In genomic region chr10:22631528-22631927, GRCm38 (mm10) we compare ENCODE assay signal across 26 mouse cellular contexts. TPM values are rescaled to one million over a fixed set of nuclear protein-coding genes. Genes with fewer than 3 reads are reported as not detected.
DNase-seq lines count a peak whose midpoint lies in the region; ATAC-seq lines count a peak whose summit lies in the region.
"Had no signal": no experiment of that assay in that cellular context is flagged by ENCODE, and none has a peak within 500 bp of the region (broad histone marks: within the 10 kb centered on the region; RNA-seq: fewer than 3 reads in every experiment).

No protein-coding gene starts in this region.

- 80% methylated on average over 7 of the region's 7 CpGs for WGBS in embryonic facial prominence, embryonic 14.5 days
- 84% methylated on average over 7 of the region's 7 CpGs for WGBS in embryonic facial prominence, embryonic 10.5 days
- 77% methylated on average over 7 of the region's 7 CpGs for WGBS in intestine, embryonic 14.5 days
- 78% methylated on average over 7 of the region's 7 CpGs for WGBS in intestine, embryonic 15.5 days

- no peak overlapping the region for H3K27ac ChIP-seq in embryonic facial prominence, embryonic 14.5 days (replicated peaks; ENCODE audit: low read depth, low read length)
- no peak overlapping the region for H3K27ac ChIP-seq in embryonic facial prominence, embryonic 10.5 days (replicated peaks)
- no peak overlapping the region for H3K27ac ChIP-seq in intestine, embryonic 14.5 days (ENCODE audit: low read depth)
- H3K27ac ChIP-seq in intestine, embryonic 15.5 days, result no peak overlapping the region
- H3K27ac ChIP-seq: forebrain, embryonic 10.5 days; liver, embryonic 12.5 days; midbrain, embryonic 12.5 days; neural tube, embryonic 12.5 days; stomach, embryonic 15.5 days had no signal

- no peak for DNase-seq in embryonic facial prominence, embryonic 14.5 days (ENCODE audit: low spot score)
- DNase-seq in embryonic facial prominence, embryonic 10.5 days (ENCODE audit: low spot score), result no peak
- DNase-seq in intestine, embryonic 14.5 days (ENCODE audit: low spot score), result peak; percentile 43
- peak; percentile 26 for DNase-seq in left cerebral cortex, adult 11 months (ENCODE audit: low spot score)
- no peak for DNase-seq in left cerebral cortex, postnatal 4 days
- peak; percentile 12 to 40 for DNase-seq in urinary bladder, postnatal 4 days (ENCODE audit: low spot score in 2 of 2)
- no peak for DNase-seq in urinary bladder, adult 2 months (ENCODE audit: low spot score)
- DNase-seq: adrenal gland, adult 8-10 months; cerebellum, adult 8-10 months; cerebellum, postnatal 25 days; heart, postnatal 14 days; kidney, postnatal 25 days; liver, postnatal 0 days; lung, postnatal 36 days had no signal

- H3K4me3 ChIP-seq in embryonic facial prominence, embryonic 14.5 days (ENCODE audit: low read depth, low read length), result no peak overlapping the region
- no peak overlapping the region for H3K4me3 ChIP-seq in embryonic facial prominence, embryonic 10.5 days
- no peak overlapping the region for H3K4me3 ChIP-seq in intestine, embryonic 14.5 days (ENCODE audit: low read depth, low read length)
- H3K4me3 ChIP-seq in intestine, embryonic 15.5 days (replicated peaks), result no peak overlapping the region
- H3K4me3 ChIP-seq: forebrain, embryonic 10.5 days; liver, embryonic 12.5 days; midbrain, embryonic 12.5 days; myocyte; neural tube, embryonic 12.5 days; stomach, embryonic 15.5 days had no signal

- H3K4me1 ChIP-seq in embryonic facial prominence, embryonic 14.5 days (ENCODE audit: control insufficient read depth, insufficient read depth, low read length), result peaks cover 9% of the 10 kb centered on the region; the same call in 1 of the 2 replicates
- peaks cover 8% of the 10 kb centered on the region for H3K4me1 ChIP-seq in embryonic facial prominence, embryonic 10.5 days
- H3K4me1 ChIP-seq in intestine, embryonic 14.5 days (replicated peaks; ENCODE audit: control insufficient read depth, insufficient read depth, low read length), result no peaks in the 10 kb centered on the region
- H3K4me1 ChIP-seq in intestine, embryonic 15.5 days (replicated peaks), result no peaks in the 10 kb centered on the region
- H3K4me1 ChIP-seq: liver, embryonic 12.5 days; stomach, embryonic 15.5 days had no signal

- peak; percentile 41; the same call in 1 of the 2 replicates for ATAC-seq in embryonic facial prominence, embryonic 14.5 days (ENCODE audit: low read depth)
- ATAC-seq in intestine, embryonic 14.5 days (replicated peaks; ENCODE audit: low FRiP score, low TSS enrichment, low read depth), result no peak
- no peak for ATAC-seq in intestine, embryonic 15.5 days
- ATAC-seq: forebrain, embryonic 16.5 days; hindbrain, embryonic 16.5 days; intestine, embryonic 16.5 days; liver, embryonic 12.5 days; liver, postnatal 0 days had no signal

- intact Hi-C loops in left cerebral cortex, postnatal 4 days (cut with DNase I), result no loop called here

- H3K36me3 ChIP-seq in embryonic facial prominence, embryonic 14.5 days (ENCODE audit: control insufficient read depth, insufficient read depth, low read length), result no peaks in the 10 kb centered on the region
- no peaks in the 10 kb centered on the region for H3K36me3 ChIP-seq in embryonic facial prominence, embryonic 10.5 days (replicated peaks)
- H3K36me3 ChIP-seq in intestine, embryonic 14.5 days (ENCODE audit: control insufficient read depth, insufficient read depth, low read length), result no peaks in the 10 kb centered on the region
- no peaks in the 10 kb centered on the region for H3K36me3 ChIP-seq in intestine, embryonic 15.5 days
- H3K36me3 ChIP-seq: forebrain, embryonic 10.5 days; G1E; liver, embryonic 12.5 days; midbrain, embryonic 12.5 days; neural tube, embryonic 12.5 days; stomach, embryonic 15.5 days had no signal

- no peak overlapping the region for H3K9ac ChIP-seq in embryonic facial prominence, embryonic 14.5 days (ENCODE audit: low read depth, low read length)
- H3K9ac ChIP-seq in intestine, embryonic 14.5 days (ENCODE audit: low read length), result no peak overlapping the region
- H3K9ac ChIP-seq in intestine, embryonic 15.5 days, result no peak overlapping the region
- H3K9ac ChIP-seq: liver, embryonic 12.5 days; liver, postnatal 0 days; midbrain, embryonic 12.5 days; neural tube, embryonic 12.5 days; stomach, embryonic 15.5 days had no signal

- H3K9me3 ChIP-seq in embryonic facial prominence, embryonic 14.5 days (ENCODE audit: control insufficient read depth, low read length), result no peaks in the 10 kb centered on the region
- no peaks in the 10 kb centered on the region for H3K9me3 ChIP-seq in embryonic facial prominence, embryonic 10.5 days
- H3K9me3 ChIP-seq in intestine, embryonic 14.5 days (ENCODE audit: control insufficient read depth, low read length), result no peaks in the 10 kb centered on the region
- H3K9me3 ChIP-seq in intestine, embryonic 15.5 days, result no peaks in the 10 kb centered on the region
- H3K9me3 ChIP-seq: forebrain, embryonic 10.5 days; G1E; liver, embryonic 12.5 days; midbrain, embryonic 12.5 days; neural tube, embryonic 12.5 days; stomach, embryonic 15.5 days had no signal

- no peak overlapping the region for H3K4me2 ChIP-seq in embryonic facial prominence, embryonic 14.5 days (ENCODE audit: low read depth, low read length)
- no peak overlapping the region for H3K4me2 ChIP-seq in intestine, embryonic 14.5 days (ENCODE audit: low read length)
- H3K4me2 ChIP-seq in intestine, embryonic 15.5 days (replicated peaks), result no peak overlapping the region
- H3K4me2 ChIP-seq: liver, embryonic 12.5 days; midbrain, embryonic 12.5 days; neural tube, embryonic 12.5 days; stomach, embryonic 15.5 days had no signal

- no peaks in the 10 kb centered on the region for H3K27me3 ChIP-seq in embryonic facial prominence, embryonic 14.5 days (replicated peaks; ENCODE audit: control insufficient read depth, insufficient read depth, low read length)
- no peaks in the 10 kb centered on the region for H3K27me3 ChIP-seq in embryonic facial prominence, embryonic 10.5 days (replicated peaks; ENCODE audit: low read depth, poor library complexity, severe bottlenecking)
- no peaks in the 10 kb centered on the region for H3K27me3 ChIP-seq in intestine, embryonic 14.5 days (replicated peaks; ENCODE audit: control insufficient read depth, insufficient read depth, low read length)
- no peaks in the 10 kb centered on the region for H3K27me3 ChIP-seq in intestine, embryonic 15.5 days (replicated peaks)
- H3K27me3 ChIP-seq: liver, embryonic 12.5 days; midbrain, embryonic 12.5 days; neural tube, embryonic 12.5 days; stomach, embryonic 15.5 days had no signal

RNA-seq across cellular contexts. Expression of gene Slc2a12, which starts 13.3 kb away (rescaled TPM):
- 5.2 and 5.7 TPM in 2 replicates for polyA plus RNA-seq in embryonic facial prominence, embryonic 14.5 days (2014; fragmentation: Nextera tagmentation; extraction: Ambion mirVana)
- polyA plus RNA-seq in embryonic facial prominence, embryonic 10.5 days (2016; fragmentation: Nextera tagmentation; extraction: Ambion mirVana), result 1.2 and 1.7 TPM in 2 replicates
- polyA plus RNA-seq in intestine, embryonic 14.5 days (2014; fragmentation: Nextera tagmentation; extraction: Ambion mirVana), result 0.43 and 0.53 TPM in 2 replicates
- 0.38 and 0.40 TPM in 2 replicates for polyA plus RNA-seq in intestine, embryonic 15.5 days (2015; fragmentation: Nextera tagmentation; extraction: Ambion mirVana)
- 1 to 10 TPM; 3.9 to 5.3 TPM for total RNA-seq in left cerebral cortex, postnatal 4 days (2021)
- 9.4 and 12.5 TPM in 2 replicates for polyA plus RNA-seq in urinary bladder, adult 2 months (2012; rRNA removed)
- polyA plus RNA-seq: C2C12; G1E; liver, postnatal 0 days had no signal

Comparison
In these comparisons a context has a peak if more than half of its experiments do, and no peak if none do; other contexts are left out.
1. DNase-seq: peak in intestine, embryonic 14.5 days (single experiment), left cerebral cortex, adult 11 months (single experiment) and urinary bladder, postnatal 4 days (2 of 2); none in embryonic facial prominence, embryonic 14.5 days (single experiment), embryonic facial prominence, embryonic 10.5 days (single experiment), left cerebral cortex, postnatal 4 days (single experiment) and urinary bladder, adult 2 months (single experiment).